Mouse (Mus musculus): Measurements from ENCODE around the gene Phf12.

The Phf12 gene

DNA sequence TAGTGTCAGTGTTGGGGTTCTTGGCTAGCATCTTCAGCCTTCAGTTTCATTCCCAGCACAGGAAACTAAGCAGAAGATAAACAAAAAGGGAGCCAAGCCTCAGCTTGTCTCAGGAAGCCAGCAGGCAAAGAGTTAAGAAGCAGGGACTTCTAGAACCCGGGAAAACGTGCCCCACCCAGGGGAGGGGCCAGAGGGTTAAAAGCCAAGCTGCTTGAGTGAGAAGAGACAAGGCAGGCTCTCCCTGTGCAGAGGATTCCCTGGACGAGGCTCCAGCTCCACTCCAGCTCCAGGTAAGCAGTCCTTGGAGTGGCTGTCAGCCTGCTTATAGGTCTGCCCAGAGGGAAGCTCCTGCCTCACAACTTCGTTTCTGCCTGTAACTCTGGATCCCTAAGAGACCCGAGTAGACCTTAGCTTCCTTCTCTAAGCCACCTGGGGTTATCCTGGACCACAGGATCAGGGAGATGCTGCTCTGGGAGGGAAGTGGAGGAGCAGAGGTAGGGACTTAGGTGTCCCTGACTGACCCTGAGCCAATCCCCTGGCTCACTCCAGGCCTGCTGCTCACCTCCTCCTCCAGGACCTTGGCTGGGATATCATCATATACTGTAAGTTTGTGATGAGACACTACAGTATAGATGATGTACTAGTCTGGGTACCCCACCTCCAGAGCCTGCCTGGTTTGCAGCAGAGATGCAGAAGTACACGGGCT is 90.0 kb downstream of the Phf12 start:
- no peak for DNase-seq (ENCODE audit: inconsistent ontology term)

DNA sequence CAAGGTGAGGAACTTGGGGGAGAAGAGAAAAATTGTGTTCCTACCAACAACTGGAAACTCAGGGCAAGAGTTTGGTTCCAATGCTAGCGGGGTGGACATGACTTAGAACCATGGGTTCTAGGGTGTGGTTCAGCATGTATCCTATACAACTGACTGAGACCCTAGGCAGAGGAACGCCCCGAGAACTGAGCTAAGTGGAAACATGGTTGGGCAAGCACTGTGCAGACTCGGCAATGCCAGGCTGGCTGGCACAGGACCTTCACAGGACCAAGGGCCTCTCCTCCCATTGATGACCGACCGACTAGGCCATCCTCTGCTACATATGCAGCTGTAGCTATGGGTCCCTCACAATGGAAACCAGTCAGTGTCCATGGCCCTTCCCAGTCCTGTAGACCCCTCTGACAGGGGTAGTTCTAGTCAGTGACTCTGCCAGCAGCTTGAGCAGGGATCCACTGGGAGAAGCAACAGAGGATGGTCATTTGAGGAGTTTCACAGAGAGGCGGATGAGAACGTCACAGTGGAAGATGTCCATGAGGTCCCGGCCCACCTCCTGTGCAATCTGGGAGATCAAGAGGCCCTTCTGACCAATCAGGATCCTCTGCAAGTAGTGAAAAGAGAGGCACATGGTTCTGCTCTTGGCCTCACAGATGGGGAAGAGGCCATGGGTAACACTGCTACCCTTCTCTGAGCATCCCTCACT is 91.2 kb downstream of the Phf12 start:
- DNase-seq (ENCODE audit: inconsistent ontology term): no peak

DNA sequence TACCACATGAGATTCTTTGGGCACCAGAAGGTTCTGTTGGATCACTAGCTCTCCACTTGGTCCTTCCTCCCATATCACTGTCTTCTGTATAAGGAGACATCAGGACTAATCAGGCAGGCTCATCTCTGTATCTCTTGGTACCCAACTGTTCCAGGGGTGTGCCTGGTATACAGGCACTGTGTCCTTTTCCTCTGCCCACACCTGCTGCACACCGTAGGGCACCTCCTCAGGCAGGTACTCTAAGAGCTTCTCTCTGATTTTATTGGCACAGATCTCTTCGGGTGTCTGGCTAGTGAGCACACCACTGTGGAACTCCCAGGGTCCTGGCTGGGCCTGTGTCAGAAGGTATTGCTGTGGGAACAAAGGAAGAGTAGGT is 91.7 kb downstream of the Phf12 start:
- DNase-seq (ENCODE audit: inconsistent ontology term): no peak

DNA sequence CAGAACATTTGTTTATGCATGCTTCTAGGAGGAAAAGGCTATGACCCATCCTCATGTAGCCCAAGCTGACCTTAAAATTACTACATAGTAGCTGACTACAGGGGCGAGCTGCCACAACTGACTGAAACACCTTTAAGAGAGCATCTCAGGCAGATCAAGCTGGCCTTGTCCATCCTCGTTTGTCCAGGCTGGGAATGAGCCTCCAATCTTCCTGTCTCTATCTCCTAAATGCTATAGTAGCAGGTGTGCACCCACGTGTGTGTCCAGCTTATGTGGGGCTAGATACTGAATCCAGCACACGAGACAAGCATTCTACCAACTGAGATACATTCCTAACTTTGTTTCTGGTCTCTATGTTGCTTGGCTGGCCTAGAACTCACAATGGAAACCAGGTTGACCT is 92.1 kb downstream of the Phf12 start:
- no peak for DNase-seq (ENCODE audit: inconsistent ontology term)

Data from Muller cell, postnatal 12 days (primary cell).